Mouse (Mus musculus) kidney, adult 11 months (tissue): ENCODE data around the gene Gpr179.
"Not testable (repeated sequence)": the region's sequence is repeated elsewhere in the genome, so short reads cannot be mapped to it uniquely, and the experiment has no call there.

Experiments used
- DNase-seq: peaks from one replicate; pipeline ENCODE4 v3.0.0; 2022

The Gpr179 gene

DNA sequence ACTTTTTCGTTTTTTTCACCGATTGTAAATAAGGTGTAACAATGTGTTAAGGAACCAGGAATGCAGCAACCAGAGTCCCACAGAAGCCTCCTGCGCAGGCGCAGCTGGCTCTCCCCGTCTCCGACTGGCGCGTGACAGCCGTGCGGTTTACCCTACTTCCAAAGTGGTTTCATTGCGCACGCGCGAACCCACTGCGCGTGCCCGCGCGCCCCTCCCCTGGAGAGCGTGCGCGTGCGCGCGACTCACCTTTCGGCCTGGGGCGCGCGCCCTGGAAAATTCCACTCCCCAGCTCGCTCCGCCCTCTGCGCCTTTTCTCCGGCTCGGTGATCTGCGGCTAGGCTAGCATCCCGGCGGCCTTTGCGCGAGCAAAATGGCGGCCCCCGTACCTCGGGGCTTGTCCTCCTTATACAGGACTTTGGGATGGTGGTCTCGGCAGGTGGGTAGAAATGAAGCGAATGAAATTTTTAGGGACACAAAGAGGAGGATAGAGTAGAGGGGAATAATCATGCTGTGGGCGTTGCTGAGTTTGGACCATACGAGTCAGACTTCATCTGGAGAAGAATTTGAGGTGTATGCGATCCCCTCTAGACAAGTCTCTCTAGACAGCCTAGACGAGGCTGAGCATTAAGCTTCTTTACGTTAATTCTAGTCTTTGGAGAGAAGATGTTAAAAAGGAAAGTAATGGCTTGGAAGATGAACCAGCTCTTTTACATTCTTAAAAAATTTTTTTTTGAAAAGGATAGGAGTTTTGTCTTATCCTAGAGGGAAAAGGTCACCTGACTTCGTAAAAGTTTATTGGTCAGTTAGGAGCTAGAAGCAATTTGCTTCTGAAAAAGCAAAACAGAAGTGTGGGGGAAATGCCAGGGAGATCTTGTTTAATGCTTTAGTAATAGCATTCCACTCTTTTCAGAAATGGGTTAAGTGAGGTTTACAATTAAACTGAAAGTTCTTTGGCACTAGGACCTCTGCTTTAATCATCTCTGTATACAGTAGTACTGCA lies 36.1 kb downstream of the Gpr179 start, which contains the start of gene Mrpl45:
Mrpl45 (plus strand) TSS at position 213 of the 1,000 bp plus-strand sequence.
- DNase-seq = peak; percentile 99

DNA sequence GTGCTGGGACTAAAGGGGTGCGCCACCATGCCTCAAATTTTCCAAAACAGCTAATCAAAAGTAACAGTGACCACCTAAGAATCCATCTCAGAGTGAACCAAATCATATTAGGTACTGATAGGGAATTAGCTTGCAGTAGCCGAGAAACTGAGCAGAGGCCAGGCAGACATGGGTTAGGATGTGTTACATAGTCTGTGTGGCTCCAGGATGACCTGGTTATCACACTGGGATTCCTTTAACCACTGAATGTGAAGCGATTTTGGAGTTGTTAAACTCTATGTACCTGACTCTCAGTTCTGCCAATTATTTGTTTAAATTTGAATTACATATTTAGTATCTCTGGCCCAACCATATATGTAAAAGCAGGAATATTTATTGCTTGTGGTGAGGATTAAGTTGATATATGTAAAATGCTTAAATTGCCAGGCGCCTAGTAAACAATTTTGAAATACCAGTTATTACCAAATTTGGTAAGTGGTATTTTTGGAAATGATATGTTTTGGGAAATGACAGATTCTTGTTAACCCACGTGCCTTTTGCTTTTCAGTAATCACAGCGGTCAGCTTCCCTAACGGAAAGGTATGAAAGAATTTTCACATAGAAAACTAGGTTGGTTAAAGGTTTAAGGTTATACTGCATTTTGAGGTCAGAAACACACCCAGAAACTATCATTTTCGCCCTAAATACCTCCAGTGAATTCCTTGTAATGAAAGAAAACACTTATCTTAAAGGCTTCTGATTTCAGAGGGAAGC lies 37.0 kb downstream of the Gpr179 start:
- DNase-seq = no peak

DNA sequence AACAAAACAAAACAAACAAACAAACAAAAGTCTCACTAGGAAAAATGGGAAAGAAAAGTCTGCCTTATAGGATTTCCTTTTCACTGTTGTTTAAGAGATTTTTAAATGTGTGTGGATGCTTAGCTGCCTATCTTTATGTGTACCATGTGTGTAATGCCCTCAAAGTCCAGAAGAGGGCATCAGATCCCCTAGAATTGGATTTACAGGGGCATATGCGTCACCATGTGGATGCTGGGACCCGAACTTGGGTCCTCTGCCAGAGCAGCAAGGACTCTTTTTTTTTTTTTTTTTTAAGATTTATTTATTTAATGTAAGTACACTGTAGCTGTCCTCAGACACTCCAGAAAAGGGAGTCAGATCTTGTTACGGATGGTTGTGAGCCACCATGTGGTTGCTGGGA lies 37.8 kb downstream of the Gpr179 start:
- DNase-seq = no peak

DNA sequence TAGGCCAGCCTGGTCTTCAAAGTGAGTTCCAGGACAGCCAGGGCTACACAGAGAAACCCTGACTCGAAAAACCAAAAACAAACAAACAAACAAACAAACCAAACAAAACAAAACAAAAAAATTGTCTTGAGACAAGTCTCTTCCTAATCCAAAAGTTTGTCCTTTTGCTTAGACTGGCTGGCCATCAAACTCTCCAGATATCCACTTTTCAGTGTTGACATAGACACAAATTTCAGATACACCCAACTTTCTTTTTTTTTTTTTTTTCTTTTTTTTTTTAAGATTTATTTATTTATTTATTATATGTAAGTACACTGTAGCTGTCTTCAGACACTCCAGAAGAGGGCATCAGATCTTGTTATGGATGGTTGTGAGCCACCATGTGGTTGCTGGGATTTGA lies 39.0 kb downstream of the Gpr179 start:
- not testable (repeated sequence) for DNase-seq

DNA sequence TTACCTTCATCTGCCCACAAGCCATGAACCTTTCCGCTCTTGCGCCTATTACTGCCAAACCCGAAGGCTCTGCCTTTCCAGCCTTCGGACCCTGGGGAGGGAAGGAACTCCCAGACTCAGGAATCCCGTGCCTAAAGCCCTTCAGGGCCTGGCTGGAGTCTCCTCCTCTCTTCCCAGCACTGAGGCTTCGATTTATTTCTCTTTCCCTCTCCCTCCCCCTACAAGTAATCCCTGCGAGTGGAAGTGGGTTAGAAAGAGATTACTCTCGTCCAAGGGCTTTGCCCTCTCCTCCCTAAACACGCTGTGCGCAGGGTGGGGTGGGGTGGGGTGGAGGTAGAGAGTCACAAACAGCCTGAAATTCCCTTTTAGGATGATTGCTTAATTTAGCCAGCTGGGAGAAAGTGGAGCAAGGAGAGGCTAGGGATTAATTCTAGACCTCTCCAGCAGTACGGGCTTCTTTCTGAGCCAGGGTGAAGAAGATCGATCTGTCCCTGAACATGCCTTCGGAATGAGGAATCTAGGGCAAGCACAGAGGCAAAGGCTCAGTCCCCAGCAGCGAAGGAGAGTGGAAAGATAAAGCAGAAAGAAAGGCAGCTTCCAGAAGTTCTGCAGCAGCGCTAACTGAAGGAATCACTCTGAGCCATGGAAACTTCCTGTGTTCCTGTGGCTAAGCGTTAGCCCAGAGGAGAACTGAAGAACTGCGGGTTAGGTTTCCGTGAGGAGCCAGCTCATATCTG lies 40.8 kb downstream of the Gpr179 start:
- no peak for DNase-seq

DNA sequence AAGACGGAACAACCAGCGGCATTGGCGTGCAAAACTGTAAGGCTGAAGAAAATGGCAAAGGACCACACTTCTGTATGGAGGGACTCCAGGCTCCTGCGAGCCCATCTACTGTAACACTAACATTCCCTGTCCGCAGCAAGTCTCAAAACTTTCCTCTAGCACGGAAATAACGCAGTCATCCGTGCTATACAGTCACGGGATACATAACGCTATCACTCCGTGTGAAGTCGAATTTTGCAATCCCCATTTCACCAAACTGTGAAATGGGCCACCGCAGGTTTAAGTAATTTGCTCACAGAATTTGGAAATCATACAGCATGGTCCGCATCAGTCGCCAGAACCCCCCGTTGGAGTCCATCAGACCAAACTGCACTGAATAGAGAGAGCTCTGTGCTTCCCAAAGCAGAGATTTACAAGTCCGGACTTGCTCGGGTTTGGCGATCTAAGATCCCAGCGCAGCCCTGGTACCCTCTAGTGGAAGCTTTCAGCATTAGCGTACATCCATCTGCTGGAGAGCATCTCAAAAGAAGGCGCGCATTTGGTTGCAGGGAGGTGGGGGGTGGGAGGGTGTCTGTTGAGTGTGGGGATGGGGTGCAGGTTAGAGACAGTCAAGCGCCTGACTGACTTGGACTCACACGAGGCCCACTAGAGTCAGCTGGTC lies 41.8 kb downstream of the Gpr179 start:
- peak; percentile 74 for DNase-seq

DNA sequence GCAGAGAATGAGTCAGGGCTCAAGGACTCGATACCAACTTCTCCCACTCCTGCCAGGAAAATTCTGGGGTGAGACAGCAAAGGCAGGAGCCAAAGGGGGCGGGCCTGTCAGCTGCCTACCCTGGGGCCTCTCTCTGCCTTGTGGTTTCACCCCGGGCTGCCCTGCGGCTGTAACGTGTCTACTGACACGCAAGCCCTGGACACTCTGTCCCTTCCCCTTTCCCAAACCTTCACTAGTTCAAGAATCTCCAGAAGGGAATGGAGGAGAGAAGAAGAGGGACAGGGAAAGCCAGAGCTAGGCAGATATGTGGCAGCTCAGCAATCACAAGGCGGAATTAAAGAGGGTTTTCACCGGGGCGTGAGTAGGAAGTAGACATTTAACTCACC lies 42.4 kb downstream of the Gpr179 start:
- DNase-seq = peak; percentile 63

DNA sequence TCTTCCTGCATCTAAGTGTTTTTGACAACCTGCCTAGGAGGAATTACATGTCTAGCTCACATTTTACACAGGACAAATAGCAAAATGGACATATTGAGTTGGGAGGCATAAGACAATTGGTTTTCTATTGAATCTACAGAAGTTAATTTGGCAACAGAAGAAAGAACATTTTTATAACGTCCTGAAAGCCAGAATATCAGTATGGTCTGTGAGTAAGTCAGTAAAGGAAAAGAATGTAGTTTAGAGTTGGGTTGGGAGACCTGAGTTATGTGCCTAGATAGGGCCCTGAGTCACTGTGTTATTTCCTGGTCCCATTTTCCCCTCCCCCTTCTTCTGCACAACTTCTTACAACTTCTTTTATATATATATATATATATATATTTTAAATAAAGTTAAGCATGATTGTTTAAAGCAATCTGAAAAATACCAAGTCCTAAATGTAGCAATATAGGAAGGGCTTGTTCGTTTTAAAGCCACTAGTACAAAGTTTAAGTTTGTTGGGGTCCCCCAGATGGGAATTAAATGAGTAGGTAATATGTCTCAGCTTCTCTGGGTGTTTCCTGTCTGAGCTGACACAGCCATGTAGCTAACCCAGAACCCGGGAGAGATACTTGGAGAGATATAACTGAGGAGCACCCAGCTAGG lies 42.9 kb downstream of the Gpr179 start:
- DNase-seq = no peak

DNA sequence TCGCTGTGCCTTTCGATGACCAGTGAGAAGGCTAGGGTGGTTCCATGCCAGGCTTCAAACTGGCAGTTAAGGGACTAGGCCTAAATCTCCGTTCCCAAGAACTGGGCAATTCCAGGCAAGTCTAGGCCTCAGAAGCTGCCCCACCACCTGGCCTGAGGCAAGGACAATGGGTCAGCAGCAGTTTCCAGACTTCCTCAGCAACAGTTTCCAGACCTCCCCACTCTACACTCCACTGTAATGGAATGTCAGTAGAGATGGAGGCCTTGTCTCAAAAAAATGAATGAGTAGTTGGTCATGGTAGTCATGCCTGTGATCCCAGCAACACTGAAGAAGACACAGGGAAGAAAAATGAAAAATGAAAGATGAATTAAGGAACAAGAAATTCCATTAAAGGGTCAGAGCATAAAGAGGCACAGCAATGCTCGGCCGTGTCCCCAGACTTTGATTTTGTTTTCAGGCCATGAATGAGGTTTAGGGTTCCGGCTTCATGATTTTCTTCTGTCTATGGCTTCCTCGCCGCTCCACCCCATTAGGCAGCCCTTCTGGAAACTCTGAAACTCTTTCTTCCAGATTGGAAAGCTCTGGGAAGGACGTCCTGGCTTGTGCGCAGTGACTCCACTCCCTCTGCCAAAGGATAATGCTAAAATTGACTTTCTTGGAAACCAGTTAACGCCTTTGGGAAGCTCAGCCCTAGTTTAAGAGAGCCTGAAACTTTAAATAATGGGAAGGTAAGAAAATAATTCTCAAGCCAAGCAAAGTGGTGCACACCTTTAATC lies 44.4 kb downstream of the Gpr179 start:
- DNase-seq = no peak

DNA sequence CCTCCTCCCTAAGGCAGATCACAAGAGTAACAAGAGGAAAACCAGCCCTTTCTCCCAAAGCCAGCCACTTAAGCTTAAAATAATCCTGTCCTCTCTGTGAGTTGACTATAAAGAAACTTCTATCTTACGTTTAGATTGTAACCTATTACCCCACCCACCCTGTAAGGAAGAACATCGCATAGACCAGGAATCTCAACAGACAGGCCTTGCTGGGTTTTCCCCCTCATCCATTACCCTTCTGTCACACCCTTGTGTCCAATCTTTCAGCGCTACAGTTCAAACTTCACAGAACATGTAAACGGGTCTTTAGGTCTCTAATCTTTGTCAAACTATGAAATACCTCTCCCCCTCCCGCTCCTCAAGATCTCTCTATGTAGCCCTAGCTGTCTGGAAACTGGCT lies 47.2 kb downstream of the Gpr179 start:
- DNase-seq = no peak

DNA sequence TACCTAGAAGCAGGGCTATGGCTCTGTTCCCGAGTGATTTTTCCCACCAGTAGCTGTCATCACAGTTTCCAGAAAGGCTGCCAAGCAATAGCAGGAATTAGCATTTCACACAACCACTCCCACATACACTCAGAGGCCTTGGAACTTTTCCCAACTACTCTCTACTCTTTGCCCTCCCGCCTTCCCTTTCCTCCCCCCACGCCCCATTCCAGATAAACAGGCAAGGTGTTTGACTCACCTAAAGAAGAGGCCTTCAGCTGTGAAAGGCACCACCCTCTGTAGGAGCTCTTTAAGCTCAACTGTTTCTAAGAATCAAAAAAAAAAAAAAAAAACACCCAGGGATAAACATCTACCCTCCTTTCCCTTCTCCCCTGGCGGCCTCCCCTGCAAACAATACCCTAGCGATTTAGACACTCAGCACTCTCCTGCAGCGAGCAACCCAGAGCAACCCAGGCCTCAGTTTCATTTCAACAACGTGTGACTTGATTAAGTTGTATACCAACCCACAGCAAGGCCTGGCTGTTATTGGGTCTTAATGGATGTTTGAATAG lies 49.6 kb downstream of the Gpr179 start:
- peak; percentile 78 for DNase-seq

DNA sequence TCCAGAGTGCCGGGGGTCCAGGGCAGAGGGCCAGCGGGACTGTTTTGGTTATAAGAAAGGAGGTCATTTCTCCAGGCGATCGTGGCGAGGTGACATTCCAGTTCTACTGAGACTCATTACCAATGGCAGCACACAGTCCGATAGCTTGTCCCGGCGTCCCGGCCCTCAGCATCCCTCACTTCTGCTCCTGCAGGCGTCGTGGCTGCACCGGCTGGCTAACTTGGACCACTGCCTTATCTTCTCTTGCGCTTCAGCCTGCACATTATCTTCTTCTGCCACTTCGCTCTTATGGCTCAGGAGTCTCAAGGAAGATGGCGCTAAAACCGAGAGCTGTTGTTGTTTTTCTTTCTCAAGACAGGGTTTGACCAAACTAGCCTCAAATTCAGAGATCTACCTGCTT lies 50.5 kb downstream of the Gpr179 start:
- DNase-seq = no peak

DNA sequence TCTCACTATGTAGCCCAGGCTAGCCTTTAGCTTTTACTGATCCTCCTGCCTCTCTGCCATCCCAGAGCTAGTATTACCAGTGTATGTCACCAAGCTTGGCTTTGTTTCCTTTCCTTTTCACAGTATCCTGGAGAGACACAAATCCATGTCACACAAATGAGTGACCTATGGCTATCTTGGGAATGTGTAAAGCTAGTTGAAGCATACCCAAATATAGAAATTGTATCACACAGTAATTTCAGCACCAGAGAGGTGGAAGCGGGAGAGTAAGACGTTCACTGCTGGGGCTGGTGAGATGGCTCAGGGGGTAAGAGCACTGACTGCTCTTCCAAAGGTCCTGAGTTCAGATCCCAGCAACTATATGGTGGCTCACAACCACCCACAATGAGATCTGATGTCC lies 51.9 kb downstream of the Gpr179 start:
- no peak for DNase-seq

DNA sequence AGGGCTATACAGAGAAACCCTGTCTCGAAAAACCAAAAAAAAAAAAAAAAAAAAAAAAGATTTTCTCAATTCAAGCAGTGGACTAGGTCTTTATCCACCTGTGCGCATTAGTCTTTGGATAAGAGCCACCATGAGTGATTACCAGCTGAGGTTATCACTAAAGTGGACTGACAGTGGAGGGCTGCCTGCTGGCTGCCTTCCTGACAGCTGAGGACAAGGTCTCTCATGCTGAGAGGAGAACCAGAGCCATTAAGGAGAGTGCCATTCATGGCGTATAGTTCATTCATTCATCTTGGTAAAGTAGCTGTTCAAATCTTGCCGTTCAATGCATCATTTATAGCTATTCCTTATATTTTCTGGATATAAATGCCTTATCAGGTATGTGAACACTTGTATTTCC lies 55.3 kb downstream of the Gpr179 start:
- DNase-seq = no peak

DNA sequence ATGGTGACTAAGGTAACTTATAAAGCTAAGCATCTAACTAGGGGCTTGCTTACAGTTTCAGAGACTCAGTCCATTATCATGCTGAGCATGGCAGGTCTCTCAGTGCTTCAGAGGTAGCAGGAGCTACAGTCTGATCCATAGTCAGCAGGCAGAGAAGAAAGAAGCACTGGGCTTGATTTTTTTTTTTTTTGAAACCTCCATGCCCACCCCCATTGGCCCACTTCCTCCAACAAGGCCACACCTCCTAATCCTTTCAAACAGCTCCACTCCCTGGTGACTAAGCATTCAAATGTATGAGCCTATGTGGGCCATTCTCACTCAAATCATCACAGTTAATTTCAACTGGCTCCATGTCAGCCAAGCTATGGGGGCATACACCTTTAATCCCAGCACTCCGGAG lies 59.1 kb downstream of the Gpr179 start:
- DNase-seq = no peak

DNA sequence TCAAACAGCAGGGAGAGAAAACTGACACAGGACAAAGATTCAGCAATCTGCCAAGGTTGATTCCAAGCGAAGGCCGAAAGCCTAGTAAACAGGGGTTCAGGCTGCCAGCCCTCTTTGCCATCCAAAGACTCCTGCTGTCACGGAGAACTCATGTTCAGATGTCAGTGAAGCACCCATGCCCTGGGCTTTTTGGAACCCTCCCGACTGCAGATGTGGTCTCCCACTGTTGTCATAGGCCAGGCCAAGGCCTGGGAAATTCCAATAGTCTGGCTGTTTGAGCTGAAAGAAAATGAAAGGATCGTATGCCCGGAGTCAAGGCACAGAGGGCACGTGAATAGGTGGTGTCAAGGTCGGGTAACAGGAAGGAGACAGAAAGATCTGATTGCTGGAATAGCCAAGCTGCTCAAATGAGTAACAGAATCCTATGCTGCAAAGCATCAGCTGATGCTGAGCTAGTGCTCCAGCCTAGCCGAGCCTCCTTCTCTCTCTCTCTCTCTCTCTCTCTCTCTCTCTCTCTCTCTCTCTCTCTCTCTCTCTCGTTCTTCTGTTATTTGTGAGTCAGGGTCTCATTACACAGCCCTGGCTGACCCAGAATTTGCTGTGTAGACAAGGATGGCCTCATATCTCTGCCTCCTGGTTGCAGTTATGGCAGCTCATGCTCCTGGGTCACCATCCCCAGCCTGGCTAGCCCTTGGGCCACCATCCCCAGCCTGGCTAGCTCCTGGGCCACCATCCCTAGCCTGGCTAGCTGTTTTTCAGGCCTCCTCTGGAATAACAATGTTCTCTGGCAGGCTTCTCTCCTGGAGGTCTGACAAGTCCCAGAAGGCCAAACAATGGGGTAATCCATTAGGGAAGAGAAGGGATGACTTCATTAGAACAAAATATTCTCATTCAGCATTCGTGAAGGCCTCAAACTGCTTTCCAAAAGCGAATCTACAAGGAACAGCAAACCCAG lies 62.3 kb downstream of the Gpr179 start:
- no peak for DNase-seq

DNA sequence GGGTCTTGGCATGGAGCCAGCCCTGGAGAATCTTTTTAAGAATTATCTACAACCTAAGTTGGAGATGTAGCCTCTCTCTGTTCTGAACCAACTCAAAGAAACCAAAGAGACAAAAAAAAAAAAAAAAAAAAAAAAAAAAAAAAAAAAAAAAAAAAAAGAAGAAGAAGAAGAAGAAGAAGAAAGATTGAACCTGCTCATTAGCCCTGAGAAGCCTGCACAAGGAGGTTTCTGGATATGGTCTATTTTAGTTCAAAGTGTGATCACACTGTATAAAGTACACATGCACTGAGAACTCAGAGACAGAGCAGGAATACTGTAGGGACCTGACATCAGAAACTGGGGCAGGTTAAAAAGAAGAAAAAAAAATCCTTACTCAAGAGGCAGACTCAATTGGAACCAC lies 64.2 kb downstream of the Gpr179 start:
- no peak for DNase-seq

DNA sequence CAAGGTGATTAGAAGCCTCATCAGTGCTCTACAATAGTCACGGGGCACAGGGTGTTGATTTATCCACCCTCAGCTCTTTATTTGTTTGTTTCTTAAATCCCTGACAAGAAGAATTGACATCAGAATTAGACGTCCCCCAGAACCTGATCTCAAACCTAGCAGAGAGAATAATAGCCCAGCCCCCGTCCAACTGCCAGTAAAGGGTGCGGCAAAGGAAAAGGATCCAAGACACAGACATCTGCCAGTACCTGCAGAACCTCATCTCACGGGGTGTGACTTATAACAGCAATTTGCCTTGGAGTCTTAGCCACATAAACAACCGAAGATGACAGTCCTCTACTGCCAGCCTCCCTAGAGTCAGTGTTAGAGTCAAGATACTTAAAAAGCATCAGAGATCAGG lies 64.9 kb downstream of the Gpr179 start:
- DNase-seq = no peak

DNA sequence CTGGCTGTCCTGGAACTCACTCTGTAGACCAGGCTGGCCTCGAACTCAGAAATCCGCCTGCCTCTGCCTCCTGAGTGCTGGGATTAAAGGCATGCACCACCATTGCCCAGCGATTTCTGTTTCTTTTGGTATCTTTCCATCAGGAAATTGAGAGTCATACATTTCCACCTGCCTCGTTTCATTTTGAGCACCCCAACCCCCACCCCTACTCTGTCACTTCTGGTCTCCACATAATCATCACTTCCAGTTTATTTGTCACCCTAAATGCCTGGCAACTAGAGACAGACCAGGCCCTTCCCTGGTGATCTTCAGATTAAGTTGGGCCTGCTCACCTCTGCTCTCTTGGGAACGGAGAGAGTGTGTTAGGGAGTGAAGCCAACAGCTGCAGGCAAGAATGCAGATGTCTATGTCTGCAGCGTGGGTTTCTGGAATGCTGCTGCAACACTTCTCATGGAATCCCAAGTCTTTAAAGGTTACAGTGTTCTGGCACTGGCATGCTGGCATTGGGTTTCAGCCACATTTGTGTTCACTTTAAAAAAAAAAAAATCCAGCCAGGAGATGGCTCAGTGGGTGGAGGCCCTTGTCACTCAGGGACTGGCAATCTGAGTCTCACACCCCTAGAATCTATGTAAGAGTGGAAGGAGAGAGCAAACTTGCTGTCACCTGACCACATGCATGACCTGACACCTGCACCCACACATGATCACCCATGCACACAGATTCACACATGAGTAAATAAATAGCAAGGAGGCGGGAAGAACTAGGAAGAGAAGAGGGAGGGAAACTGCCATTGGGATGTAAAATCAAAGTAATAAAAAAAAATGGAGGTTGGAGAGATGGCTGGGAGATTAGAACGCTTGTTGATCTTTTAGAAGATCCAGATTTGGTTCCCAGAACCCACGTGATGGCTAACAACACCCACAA lies 65.8 kb downstream of the Gpr179 start:
- no peak for DNase-seq
